Mouse (Mus musculus) heart, embryonic 13.5 days (tissue): ENCODE measurements around the gene Stoml2. TPM values are rescaled to one million over a fixed set of nuclear protein-coding genes. Genes with fewer than 3 reads are reported as not detected.
A peak's percentile ranks its signal among the peaks of the same experiment; 100 is the strongest.

ENCODE experiments used
- ATAC-seq: fragments of 200-750 bp; cut with Nextera tagmentation; 2 replicates; pipeline ENCODE4 v1.8.0; 2017; ENCODE audit warnings: moderate TSS enrichment; ENCODE audit not compliant: insufficient number of reproducible peaks, low FRiP score, low TSS enrichment; ENCODE audit errors: extremely low read depth
- H3K27ac ChIP-seq: fragments of 300-500 bp; sonication (generic); replicated peaks from 2 replicates; pipeline ENCODE4 v1.5.1; 2015; ENCODE audit warnings: moderate library complexity, mild to moderate bottlenecking, inconsistent platforms
- H3K27me3 ChIP-seq: fragments of 300-500 bp; sonication (generic); replicated peaks from 2 replicates; pipeline ENCODE4 v1.6.1; 2015; ENCODE audit warnings: mild to moderate bottlenecking, inconsistent platforms
- H3K36me3 ChIP-seq: fragments of 300-500 bp; sonication (generic); 2 replicates; pipeline ENCODE4 v1.6.1; 2015; ENCODE audit warnings: mild to moderate bottlenecking, inconsistent platforms
- H3K4me1 ChIP-seq: fragments of 300-500 bp; sonication (generic); 2 replicates; pipeline ENCODE4 v1.6.1; 2015; ENCODE audit warnings: inconsistent platforms
- H3K4me2 ChIP-seq: fragments of 300-500 bp; sonication (generic); 2 replicates; pipeline ENCODE4 v1.6.1; 2015; ENCODE audit warnings: inconsistent platforms, mild to moderate bottlenecking, moderate library complexity
- H3K4me3 ChIP-seq: fragments of 300-500 bp; sonication (generic); 2 replicates; pipeline ENCODE4 v1.5.1; 2015; ENCODE audit warnings: moderate library complexity, mild to moderate bottlenecking, inconsistent platforms
- H3K9ac ChIP-seq: fragments of 300-500 bp; sonication (generic); 2 replicates; pipeline ENCODE4 v1.6.1; 2015; ENCODE audit warnings: inconsistent platforms, mild to moderate bottlenecking, moderate library complexity
- H3K9me3 ChIP-seq: fragments of 300-500 bp; sonication (generic); 2 replicates; pipeline ENCODE4 v1.6.1; 2016; ENCODE audit warnings: inconsistent platforms
- WGBS: fragments of 180-500 bp; shearing (Covaris S2); methylation state at CpG from one replicate; pipeline ENCODE4 v1.1.7; 2015; ENCODE audit warnings: mixed read lengths; 5-methylcytosine and 5-hydroxymethylcytosine counted together
- polyA plus RNA-seq: library from polyadenylated mRNA; unstranded; fragments of >200 nt; fragmentation: Nextera tagmentation; extraction: Ambion mirVana; gene quantifications from 2 replicates; pipeline ENCODE4 v1.2.1, GENCODE M21; 2015

Stoml2 gene
- polyA plus RNA-seq, 1 experiment from 2014 or later, result 211 TPM

DNA sequence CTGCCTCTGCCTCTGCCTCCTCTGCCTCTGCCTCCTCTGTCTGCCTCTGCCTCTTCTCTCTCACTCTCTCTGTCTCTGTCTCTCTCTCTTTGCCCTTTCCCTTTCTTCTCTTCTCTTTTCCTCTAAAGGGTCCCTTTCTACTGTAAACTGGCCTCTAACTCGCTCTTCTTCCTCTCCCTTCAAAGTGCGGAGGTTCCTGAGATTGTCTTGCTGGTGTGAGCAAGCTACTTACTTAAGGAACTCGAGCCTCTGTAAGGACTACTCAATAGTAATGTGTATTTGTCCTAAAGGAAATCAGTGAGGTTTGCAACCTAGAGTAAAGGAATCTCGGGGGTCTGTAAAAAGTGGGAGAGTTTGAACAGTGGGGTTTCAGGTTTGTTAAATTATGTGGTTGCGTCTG is 15.1 kb upstream of the Stoml2 start:
- peak overlapping the region; percentile 66; the same call in 1 of the 2 replicates for H3K4me3 ChIP-seq

GRCm38 (mm10) chr4:43045659-43046302 is 14.3 kb upstream of the Stoml2 start, which contains the start of gene Fam214b:
Gene Fam214b, minus strand, starts transcription at chr4:43046220.
- Histone ChIP-seq H3K4me3 (peak within 1 kb of the TSS; percentile 66), H3K9me3 (no peaks in the 10 kb centered on the region), H3K36me3 (no peaks in the 10 kb centered on the region), H3K4me1 (peaks cover 37% of the 10 kb centered on the region), H3K27me3 (no peaks in the 10 kb centered on the region), H3K9ac (peak within 1 kb of the TSS; percentile 81), H3K27ac (peak within 1 kb of the TSS; percentile 83), H3K4me2 (peak within 1 kb of the TSS; percentile 74)
- ATAC-seq, result peak; percentile 93
- WGBS, result under 1% methylated on average over 33 of the region's 33 CpGs

More for the DNA sequence above, 15.1 kb upstream of the Stoml2 start:
- ATAC-seq, result no peak
- no peak overlapping the region for H3K9ac ChIP-seq
- no peaks in the 10 kb centered on the region for H3K9me3 ChIP-seq
- H3K4me1 ChIP-seq, result peaks cover 32% of the 10 kb centered on the region
- WGBS, result 57% methylated on average over 5 of the region's 5 CpGs
- no peak overlapping the region for H3K27ac ChIP-seq
- no peaks in the 10 kb centered on the region for H3K36me3 ChIP-seq
- no peaks in the 10 kb centered on the region for H3K27me3 ChIP-seq
- H3K4me2 ChIP-seq, result peak overlapping the region; percentile 74

GRCm38 (mm10) chr4:43045285-43045658 is 13.8 kb upstream of the Stoml2 start:
- WGBS, result 9% methylated on average over 13 of the region's 13 CpGs
- Histone ChIP-seq H3K9me3 (no peaks in the 10 kb centered on the region), H3K4me1 (peaks cover 41% of the 10 kb centered on the region), H3K36me3 (no peaks in the 10 kb centered on the region), H3K27me3 (no peaks in the 10 kb centered on the region), H3K27ac (peak overlapping the region; percentile 83), H3K4me2 (peak overlapping the region; percentile 74), H3K4me3 (peak overlapping the region; percentile 66), H3K9ac (peak overlapping the region; percentile 81)
- ATAC-seq, result no peak

DNA sequence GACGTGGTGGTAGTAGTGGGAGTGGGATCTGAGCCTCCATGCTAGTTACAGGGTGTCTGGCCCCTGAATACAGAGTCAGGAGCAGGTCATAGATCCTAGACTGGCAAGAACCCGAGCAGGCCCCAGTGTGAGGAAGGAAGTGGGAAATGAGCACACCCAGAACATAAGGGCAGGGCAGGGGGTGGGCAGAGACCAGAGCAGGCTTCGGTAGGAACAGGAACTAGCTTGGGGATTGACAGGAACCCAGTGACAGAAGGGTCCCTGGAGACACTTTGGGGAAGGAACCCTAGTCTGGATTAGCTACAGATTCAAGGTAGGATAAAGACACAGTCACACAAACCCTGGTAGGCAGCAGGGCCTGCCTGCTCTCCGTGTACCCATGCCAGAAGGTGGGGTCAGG is 13.2 kb upstream of the Stoml2 start:
- no peaks in the 10 kb centered on the region for H3K9me3 ChIP-seq
- H3K4me2 ChIP-seq, result peak overlapping the region; percentile 74
- H3K9ac ChIP-seq, result peak overlapping the region; percentile 81
- H3K27me3 ChIP-seq, result no peaks in the 10 kb centered on the region
- peak overlapping the region; percentile 83 for H3K27ac ChIP-seq
- peaks cover 41% of the 10 kb centered on the region for H3K4me1 ChIP-seq
- H3K4me3 ChIP-seq, result peak overlapping the region; percentile 66
- ATAC-seq, result no peak
- 32% methylated on average over 4 of the region's 4 CpGs for WGBS
- H3K36me3 ChIP-seq, result no peaks in the 10 kb centered on the region

- H3K27ac ChIP-seq, result peak overlapping the region; percentile 83
- H3K9ac ChIP-seq, result peak overlapping the region; percentile 81
- no peak for ATAC-seq
- H3K4me1 ChIP-seq, result peaks cover 50% of the 10 kb centered on the region
- peak overlapping the region; percentile 66 for H3K4me3 ChIP-seq
- WGBS, result 17% methylated on average over 7 of the region's 7 CpGs
- no peaks in the 10 kb centered on the region for H3K36me3 ChIP-seq
- H3K9me3 ChIP-seq, result no peaks in the 10 kb centered on the region
- no peaks in the 10 kb centered on the region for H3K27me3 ChIP-seq
- peak overlapping the region; percentile 74 for H3K4me2 ChIP-seq
Observed at GRCm38 (mm10) chr4:43043644-43044357, 12.3 kb upstream of the Stoml2 start.

- Histone ChIP-seq H3K4me2 (peak overlapping the region; percentile 90), H3K4me3 (no peak overlapping the region), H3K9me3 (no peaks in the 10 kb centered on the region), H3K4me1 (peaks cover 60% of the 10 kb centered on the region), H3K36me3 (peaks cover 10% of the 10 kb centered on the region), H3K27ac (0 out of 2 replicates have a peak overlapping the region, but pooled peaks have one; percentile 1), H3K9ac (no peak overlapping the region), H3K27me3 (no peaks in the 10 kb centered on the region)
- ATAC-seq, result no peak
- WGBS, result 51% methylated on average over 9 of the region's 9 CpGs
Observed at GRCm38 (mm10) chr4:43040881-43041547, 9.5 kb upstream of the Stoml2 start.

DNA sequence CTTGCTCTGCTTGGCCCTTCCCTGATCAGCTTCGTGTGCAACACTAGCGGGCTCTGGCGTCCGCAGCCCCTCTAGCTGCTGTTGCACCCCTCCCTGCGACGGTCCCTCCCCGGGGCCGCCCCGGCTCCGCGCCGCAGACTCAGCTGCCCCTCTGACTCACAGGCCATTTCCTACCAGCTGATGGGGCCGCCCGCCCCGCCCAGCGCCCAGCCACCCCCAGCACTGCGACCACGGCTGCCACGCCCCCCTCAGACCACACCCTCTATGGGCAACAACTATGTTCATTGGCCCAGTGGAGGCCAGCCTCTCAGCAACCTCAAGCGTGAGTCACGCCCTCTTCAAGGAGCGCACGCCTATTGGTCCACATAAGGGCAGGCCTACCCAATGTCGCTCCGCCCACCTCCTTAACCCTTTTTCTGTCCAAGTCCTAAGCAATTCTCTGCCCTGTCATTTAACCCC is 8.6 kb upstream of the Stoml2 start:
- peak; percentile 96 for ATAC-seq
- H3K9me3 ChIP-seq, result no peaks in the 10 kb centered on the region
- peak overlapping the region; percentile 89 for H3K27ac ChIP-seq
- H3K4me3 ChIP-seq, result peak overlapping the region; percentile 86
- H3K4me2 ChIP-seq, result peak overlapping the region; percentile 90
- peak overlapping the region; percentile 94 for H3K9ac ChIP-seq
- WGBS, result 0% methylated on average over 24 of the region's 25 CpGs
- H3K4me1 ChIP-seq, result peaks cover 57% of the 10 kb centered on the region
- peaks cover 19% of the 10 kb centered on the region for H3K36me3 ChIP-seq
- no peaks in the 10 kb centered on the region for H3K27me3 ChIP-seq

DNA sequence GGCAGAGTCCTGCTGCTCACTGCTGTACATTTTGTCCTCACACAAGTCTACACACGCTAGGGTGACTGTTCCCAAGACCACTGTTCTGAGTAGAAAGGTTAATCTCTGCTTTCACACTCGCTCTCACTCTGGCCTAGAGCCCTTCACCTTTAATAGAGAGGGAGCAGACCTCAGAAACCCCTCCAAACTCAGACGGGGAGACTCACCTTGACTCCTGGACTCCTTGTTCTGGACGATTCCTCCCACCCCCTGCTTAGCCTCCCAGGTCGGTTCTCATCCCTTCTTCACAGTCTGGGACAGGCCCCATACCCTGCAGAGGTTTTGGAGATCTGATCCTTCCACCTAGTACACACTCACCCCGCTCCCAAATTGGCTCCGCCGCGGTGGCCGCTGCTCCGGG is 8.1 kb upstream of the Stoml2 start:
- no peak for ATAC-seq
- H3K4me1 ChIP-seq, result peaks cover 51% of the 10 kb centered on the region

GRCm38 (mm10) chr4:43038567-43039495 is 7.3 kb upstream of the Stoml2 start:
- ATAC-seq, result no peak
- Histone ChIP-seq H3K4me1 (peaks cover 44% of the 10 kb centered on the region), H3K27ac (peak overlapping the region; percentile 89), H3K27me3 (no peaks in the 10 kb centered on the region), H3K4me3 (peak overlapping the region; percentile 86), H3K9ac (peak overlapping the region; percentile 94), H3K4me2 (peak overlapping the region; percentile 90), H3K9me3 (no peaks in the 10 kb centered on the region), H3K36me3 (peaks cover 32% of the 10 kb centered on the region)
- WGBS, result 41% methylated on average over 15 of the region's 15 CpGs

More for the DNA sequence above, 8.1 kb upstream of the Stoml2 start:
- peak overlapping the region; percentile 94 for H3K9ac ChIP-seq
- peak overlapping the region; percentile 90 for H3K4me2 ChIP-seq
- peak overlapping the region; percentile 86 for H3K4me3 ChIP-seq
- H3K36me3 ChIP-seq, result peaks cover 24% of the 10 kb centered on the region
- no peaks in the 10 kb centered on the region for H3K9me3 ChIP-seq
- 1% methylated on average over 11 of the region's 11 CpGs for WGBS
- peak overlapping the region; percentile 89 for H3K27ac ChIP-seq
- no peaks in the 10 kb centered on the region for H3K27me3 ChIP-seq

- peak overlapping the region; percentile 89 for H3K27ac ChIP-seq
- peaks cover 36% of the 10 kb centered on the region for H3K4me1 ChIP-seq
- H3K27me3 ChIP-seq, result no peaks in the 10 kb centered on the region
- 26% methylated on average over 4 of the region's 4 CpGs for WGBS
- H3K4me2 ChIP-seq, result peak overlapping the region; percentile 90
- no peaks in the 10 kb centered on the region for H3K9me3 ChIP-seq
- ATAC-seq, result no peak
- H3K9ac ChIP-seq, result peak overlapping the region; percentile 94
- H3K36me3 ChIP-seq, result peaks cover 40% of the 10 kb centered on the region
- H3K4me3 ChIP-seq, result peak overlapping the region; percentile 86
Observed at GRCm38 (mm10) chr4:43037860-43038566, 6.5 kb upstream of the Stoml2 start.
